Mouse (Mus musculus): ENCODE measurements at regions not wholly inside any gene's neighbourhood (a gene's known extent, or its start where the extent isn't known, plus 50 kb on each side); places are given as distances from the start of the nearest gene placed in this dataset.

DNA sequence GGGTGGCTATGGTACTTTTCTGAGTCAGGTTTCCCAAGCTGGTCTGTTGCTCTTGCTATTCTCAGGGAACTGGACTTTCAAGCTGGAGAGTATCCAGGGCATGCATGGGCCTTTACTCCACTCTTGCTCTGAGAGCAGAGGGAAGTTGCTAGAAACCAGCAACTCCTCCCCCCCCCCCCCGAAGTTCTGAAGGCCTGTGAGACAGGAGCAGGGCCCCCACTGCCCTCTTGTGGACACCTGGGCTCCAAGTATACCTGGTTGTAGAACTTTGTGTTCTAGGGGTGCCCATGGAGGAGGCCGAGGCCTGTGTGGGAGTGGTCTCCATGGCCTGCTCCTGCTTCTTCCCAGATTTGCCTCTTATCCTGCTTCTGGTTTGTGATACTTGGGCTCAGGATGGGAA is 71.5 kb downstream of the Tmem121 start:
- no peak for TF ChIP-seq CTCF (IDR thresholded peaks at IDR 0.05)
- no peak for TF ChIP-seq EP300 (IDR thresholded peaks at IDR 0.05; ENCODE audit: insufficient read depth, low read depth, low read length)
- TF ChIP-seq POLR2A (IDR thresholded peaks at IDR 0.05; ENCODE audit: insufficient read depth, low read depth, low read length), result no peak

All from heart, adult 2 months (tissue).